Mouse (Mus musculus) G1E (cell line): Measurements from ENCODE around the gene Olfr1126.

Experiments
- CTCF ChIP-seq: IDR thresholded peaks from 2 replicates; pipeline ENCODE4 v1.5.1; 2012; ENCODE audit warnings: low read depth, low read length, inconsistent platforms, mixed read lengths
- TAL1 ChIP-seq: conservative IDR thresholded peaks from 2 replicates; pipeline ENCODE4 v1.6.1; 2012; ENCODE audit warnings: low read depth, low read length, inconsistent platforms, mixed read lengths

- TF ChIP-seq CTCF (no peak), TAL1 (no peak)
Observed at GRCm38 (mm10) chr2:87437731-87438130, 16.0 kb upstream of the Olfr1126 start.
